Mouse (Mus musculus) WW6 (cell line): ENCODE data around the gene Mrpl58.
"Not testable (repeated sequence)": the region's sequence is repeated elsewhere in the genome, so short reads cannot be mapped to it uniquely, and the experiment has no call there.

Source experiments
- DNase-seq: peaks from one replicate; pipeline ENCODE4 v3.0.0-alpha.2; 2013; ENCODE audit warnings: low read depth, low spot score

The Mrpl58 gene

GRCm38 (mm10) chr11:115427482-115428331, 24.2 kb downstream of the Mrpl58 start:
- peak; percentile 85 for DNase-seq

- no peak for DNase-seq
Observed at GRCm38 (mm10) chr11:115429307-115429706, 25.8 kb downstream of the Mrpl58 start.

GRCm38 (mm10) chr11:115430561-115430960, 27.0 kb downstream of the Mrpl58 start:
- DNase-seq: no peak

- DNase-seq: no peak
Observed at GRCm38 (mm10) chr11:115432814-115433213, 29.3 kb downstream of the Mrpl58 start.

GRCm38 (mm10) chr11:115433342-115433741, 29.8 kb downstream of the Mrpl58 start:
- no peak for DNase-seq

GRCm38 (mm10) chr11:115435596-115436337, 32.2 kb downstream of the Mrpl58 start:
- DNase-seq: no peak

- no peak for DNase-seq
Observed at GRCm38 (mm10) chr11:115437571-115438122, 34.1 kb downstream of the Mrpl58 start.

- no peak for DNase-seq
Observed at GRCm38 (mm10) chr11:115439326-115439725, 35.8 kb downstream of the Mrpl58 start.

GRCm38 (mm10) chr11:115439906-115440595, 36.5 kb downstream of the Mrpl58 start, which contains the start of gene Trim80:
Gene Trim80 (plus strand): TSS chr11:115440545.
- no peak for DNase-seq

GRCm38 (mm10) chr11:115441417-115441816, 37.9 kb downstream of the Mrpl58 start:
- DNase-seq: no peak

- DNase-seq: no peak
Observed at GRCm38 (mm10) chr11:115446906-115447305, 43.4 kb downstream of the Mrpl58 start.

GRCm38 (mm10) chr11:115447321-115447885, 43.9 kb downstream of the Mrpl58 start:
- no peak for DNase-seq

- no peak for DNase-seq
Observed at GRCm38 (mm10) chr11:115448075-115448474, 44.5 kb downstream of the Mrpl58 start.

GRCm38 (mm10) chr11:115448998-115449397, 45.4 kb downstream of the Mrpl58 start:
- DNase-seq: no peak

GRCm38 (mm10) chr11:115450176-115450575, 46.6 kb downstream of the Mrpl58 start:
- DNase-seq: no peak

- DNase-seq: no peak
Observed at GRCm38 (mm10) chr11:115451781-115452241, 48.3 kb downstream of the Mrpl58 start.

- DNase-seq: no peak
Observed at GRCm38 (mm10) chr11:115452281-115452860, 48.8 kb downstream of the Mrpl58 start.

GRCm38 (mm10) chr11:115453306-115453705, 49.8 kb downstream of the Mrpl58 start:
- no peak for DNase-seq

- DNase-seq: not testable (repeated sequence)
Observed at GRCm38 (mm10) chr11:115454822-115455221, 51.3 kb downstream of the Mrpl58 start.

- no peak for DNase-seq
Observed at GRCm38 (mm10) chr11:115455619-115456018, 52.1 kb downstream of the Mrpl58 start.

GRCm38 (mm10) chr11:115456182-115456581, 52.6 kb downstream of the Mrpl58 start:
- DNase-seq: no peak
